Mouse (Mus musculus) G1E (cell line): ENCODE data around the gene Cnpy3.

Experiments used
- CTCF ChIP-seq: IDR thresholded peaks from 2 replicates; pipeline ENCODE4 v1.5.1; 2012; ENCODE audit warnings: low read depth, low read length, inconsistent platforms, mixed read lengths
- GATA1 ChIP-seq: IDR thresholded peaks from 2 replicates; pipeline ENCODE4 v1.6.1; 2012; ENCODE audit warnings: borderline replicate concordance, low read length, inconsistent platforms, mixed read lengths
- POLR2AphosphoS5 ChIP-seq: IDR thresholded peaks from 2 replicates; pipeline ENCODE4 v1.6.1; 2012; ENCODE audit warnings: low read depth, low read length, inconsistent platforms; ENCODE audit not compliant: insufficient replicate concordance

DNA sequence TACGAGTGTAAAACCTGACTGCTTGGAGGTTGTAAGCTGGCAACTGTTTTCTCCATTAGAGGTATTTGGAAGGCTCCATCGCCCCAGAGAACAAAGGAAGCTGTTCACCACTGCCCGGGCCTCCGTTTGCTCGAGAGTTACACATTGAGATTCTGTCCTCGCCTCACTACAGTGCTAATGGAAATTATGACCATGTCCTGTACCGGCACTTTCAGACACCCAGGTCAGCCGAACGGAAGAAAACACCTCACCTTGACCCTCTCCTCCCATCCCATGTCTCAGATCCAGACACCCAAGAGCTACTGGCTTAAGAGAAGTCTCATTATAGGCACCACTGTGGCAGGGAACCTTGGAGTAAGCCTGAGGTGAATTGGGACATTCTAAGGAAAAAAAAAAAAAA lies 38.2 kb downstream of the Cnpy3 start:
- TF ChIP-seq CTCF (no peak), POLR2AphosphoS5 (no peak), GATA1 (no peak)
